Mouse (Mus musculus): ENCODE results near the gene Hnrnpa3.
"Not testable (repeated sequence)": the region's sequence is repeated elsewhere in the genome, so short reads cannot be mapped to it uniquely, and the experiment has no call there.

Hnrnpa3 gene

GRCm38 (mm10) chr2:75637361-75637760, 21.7 kb upstream of the Hnrnpa3 start:
- no peak for DNase-seq

GRCm38 (mm10) chr2:75637822-75638221, 21.2 kb upstream of the Hnrnpa3 start:
- not testable (repeated sequence) for DNase-seq

GRCm38 (mm10) chr2:75639535-75639934, 19.5 kb upstream of the Hnrnpa3 start:
- DNase-seq, result not testable (repeated sequence)

- not testable (repeated sequence) for DNase-seq
Observed at GRCm38 (mm10) chr2:75642312-75642711, 16.7 kb upstream of the Hnrnpa3 start.

GRCm38 (mm10) chr2:75642795-75643550, 16.1 kb upstream of the Hnrnpa3 start:
- no peak for DNase-seq

- DNase-seq, result no peak
Observed at GRCm38 (mm10) chr2:75643950-75644349, 15.1 kb upstream of the Hnrnpa3 start.

- no peak for DNase-seq
Observed at GRCm38 (mm10) chr2:75645251-75645650, 13.8 kb upstream of the Hnrnpa3 start.

- no peak for DNase-seq
Observed at GRCm38 (mm10) chr2:75650437-75650836, 8.6 kb upstream of the Hnrnpa3 start.

GRCm38 (mm10) chr2:75653150-75653549, 5.9 kb upstream of the Hnrnpa3 start:
- DNase-seq, result no peak

GRCm38 (mm10) chr2:75654679-75655078, 4.4 kb upstream of the Hnrnpa3 start:
- DNase-seq, result no peak

- no peak for DNase-seq
Observed at GRCm38 (mm10) chr2:75656924-75657323, 2.1 kb upstream of the Hnrnpa3 start.

GRCm38 (mm10) chr2:75657907-75658691, 962 bp upstream of the Hnrnpa3 start:
- DNase-seq, result no peak

- peak; percentile 93 to 94 for DNase-seq
Observed at GRCm38 (mm10) chr2:75659629-75659960, 534 bp downstream of the Hnrnpa3 start.

GRCm38 (mm10) chr2:75660255-75660948, 1.3 kb downstream of the Hnrnpa3 start:
- no peak for DNase-seq

GRCm38 (mm10) chr2:75661106-75661505, 2.0 kb downstream of the Hnrnpa3 start:
- no peak for DNase-seq

GRCm38 (mm10) chr2:75669491-75670445, 10.7 kb downstream of the Hnrnpa3 start:
- peak in 1 of 2 experiments; percentile 44 for DNase-seq

GRCm38 (mm10) chr2:75670446-75671336, 11.6 kb downstream of the Hnrnpa3 start:
- DNase-seq, result no peak

- DNase-seq, result no peak
Observed at GRCm38 (mm10) chr2:75671337-75671660, 12.2 kb downstream of the Hnrnpa3 start.

GRCm38 (mm10) chr2:75672561-75672960, 13.5 kb downstream of the Hnrnpa3 start:
- no peak for DNase-seq

- no peak for DNase-seq
Observed at GRCm38 (mm10) chr2:75676567-75676966, 17.5 kb downstream of the Hnrnpa3 start.

GRCm38 (mm10) chr2:75679947-75680346, 20.9 kb downstream of the Hnrnpa3 start:
- no peak for DNase-seq
